Comparison of ENCODE assay signal across 13 mouse cellular contexts in genomic region chr5:125069426-125069825, GRCm38 (mm10).
DNase-seq lines count a peak whose midpoint lies in the region; ATAC-seq lines count a peak whose summit lies in the region.
"Had no signal": no experiment of that assay in that cellular context is flagged by ENCODE, and none has a peak within 500 bp of the region (broad histone marks: within the 10 kb centered on the region; RNA-seq: fewer than 3 reads in every experiment).

No protein-coding gene starts in this region.

- no peak overlapping the region for H3K4me2 ChIP-seq in heart, embryonic 15.5 days
- no peak overlapping the region for H3K4me2 ChIP-seq in limb, embryonic 15.5 days

- peak overlapping the region; percentile 67 for H3K27ac ChIP-seq in heart, embryonic 15.5 days
- H3K27ac ChIP-seq in limb, embryonic 15.5 days: peak overlapping the region; percentile 73

- DNase-seq in heart, postnatal 36 days: no peak
- DNase-seq in retina, postnatal 1 day: peak; percentile 36
- DNase-seq in retina, embryonic 14.5 days (ENCODE audit: low spot score): no peak
- no peak for DNase-seq in spleen, adult 12 weeks (ENCODE audit: low spot score)
- DNase-seq in testis, postnatal 10 days (ENCODE audit: low spot score): no peak
- no peak for DNase-seq in left cerebral cortex, adult 18-20 months (ENCODE audit: low spot score in 2 of 2)
- DNase-seq: adrenal gland, postnatal 25 days; cerebellum, adult 8-10 months; heart, adult 11 months; lung, postnatal 4 days had no signal

- intact Hi-C loops in heart, postnatal 36 days (cut with DNase I): no loop called here

- peaks cover 12% of the 10 kb centered on the region; the same call in 1 of the 2 replicates for H3K36me3 ChIP-seq in heart, embryonic 15.5 days
- H3K36me3 ChIP-seq in limb, embryonic 15.5 days: peaks cover 50% of the 10 kb centered on the region

- no peak for ATAC-seq in heart, embryonic 15.5 days (replicated peaks; ENCODE audit: insufficient number of reproducible peaks, insufficient read depth, low FRiP score, low read depth)
- ATAC-seq in limb, embryonic 15.5 days (ENCODE audit: insufficient number of reproducible peaks, low FRiP score, low TSS enrichment, low read depth): no peak

- H3K4me3 ChIP-seq in heart, embryonic 15.5 days: no peak overlapping the region
- no peak overlapping the region for H3K4me3 ChIP-seq in limb, embryonic 15.5 days
- H3K4me3 ChIP-seq: erythroblast, embryonic 14.5 days had no signal

- WGBS in heart, embryonic 15.5 days: 71% methylated on average over 5 of the region's 5 CpGs
- 41% methylated on average over 5 of the region's 5 CpGs for WGBS in limb, embryonic 15.5 days

- 0 out of 2 replicates have a peak overlapping the region, but pooled peaks have one; percentile 15 for H3K9ac ChIP-seq in heart, embryonic 15.5 days
- 0 out of 2 replicates have a peak overlapping the region, but pooled peaks have one; percentile 14 for H3K9ac ChIP-seq in limb, embryonic 15.5 days

- H3K27me3 ChIP-seq in heart, embryonic 15.5 days: no peaks in the 10 kb centered on the region
- H3K27me3 ChIP-seq in limb, embryonic 15.5 days: no peaks in the 10 kb centered on the region

- peaks cover 64% of the 10 kb centered on the region for H3K4me1 ChIP-seq in heart, embryonic 15.5 days (replicated peaks)
- H3K4me1 ChIP-seq in limb, embryonic 15.5 days: peaks cover 62% of the 10 kb centered on the region

- H3K9me3 ChIP-seq in heart, embryonic 15.5 days (replicated peaks): no peaks in the 10 kb centered on the region
- H3K9me3 ChIP-seq in limb, embryonic 15.5 days: no peaks in the 10 kb centered on the region
